Mouse (Mus musculus) retina, postnatal 1 day (tissue): ENCODE results near the gene Scgb1b27.
"Not testable (repeated sequence)": the region's sequence is repeated elsewhere in the genome, so short reads cannot be mapped to it uniquely, and the experiment has no call there.

Experiments used
- DNase-seq: peaks from one replicate; pipeline ENCODE4 v3.0.0-alpha.2; 2012

The Scgb1b27 gene

GRCm38 (mm10) chr7:34021183-34021582 is at the start of gene Scgb1b27:
Gene Scgb1b27 (plus strand): TSS chr7:34021483.
- DNase-seq, result not testable (repeated sequence)

GRCm38 (mm10) chr7:33982281-33982680 is 39.0 kb upstream of the Scgb1b27 start:
- peak; percentile 26 for DNase-seq

GRCm38 (mm10) chr7:34013842-34014241 is 7.4 kb upstream of the Scgb1b27 start, which contains the start of gene Scgb2b27:
Gene Scgb2b27 (minus strand): TSS chr7:34013942.
- DNase-seq, result no peak

- no peak for DNase-seq
Measured at GRCm38 (mm10) chr7:34025641-34026040, 4.4 kb downstream of the Scgb1b27 start.

GRCm38 (mm10) chr7:34027202-34027601 is 5.9 kb downstream of the Scgb1b27 start:
- DNase-seq, result not testable (repeated sequence)

GRCm38 (mm10) chr7:34030026-34030425 is 8.7 kb downstream of the Scgb1b27 start:
- no peak for DNase-seq

- not testable (repeated sequence) for DNase-seq
Measured at GRCm38 (mm10) chr7:34034579-34034978, 13.3 kb downstream of the Scgb1b27 start.

- DNase-seq, result not testable (repeated sequence)
Measured at GRCm38 (mm10) chr7:34036076-34036815, 15.0 kb downstream of the Scgb1b27 start.

- DNase-seq, result not testable (repeated sequence)
Measured at GRCm38 (mm10) chr7:34068132-34068531, 46.8 kb downstream of the Scgb1b27 start.
